Mouse (Mus musculus): Measurements from ENCODE around the gene Adcyap1r1.

Adcyap1r1 gene

DNA sequence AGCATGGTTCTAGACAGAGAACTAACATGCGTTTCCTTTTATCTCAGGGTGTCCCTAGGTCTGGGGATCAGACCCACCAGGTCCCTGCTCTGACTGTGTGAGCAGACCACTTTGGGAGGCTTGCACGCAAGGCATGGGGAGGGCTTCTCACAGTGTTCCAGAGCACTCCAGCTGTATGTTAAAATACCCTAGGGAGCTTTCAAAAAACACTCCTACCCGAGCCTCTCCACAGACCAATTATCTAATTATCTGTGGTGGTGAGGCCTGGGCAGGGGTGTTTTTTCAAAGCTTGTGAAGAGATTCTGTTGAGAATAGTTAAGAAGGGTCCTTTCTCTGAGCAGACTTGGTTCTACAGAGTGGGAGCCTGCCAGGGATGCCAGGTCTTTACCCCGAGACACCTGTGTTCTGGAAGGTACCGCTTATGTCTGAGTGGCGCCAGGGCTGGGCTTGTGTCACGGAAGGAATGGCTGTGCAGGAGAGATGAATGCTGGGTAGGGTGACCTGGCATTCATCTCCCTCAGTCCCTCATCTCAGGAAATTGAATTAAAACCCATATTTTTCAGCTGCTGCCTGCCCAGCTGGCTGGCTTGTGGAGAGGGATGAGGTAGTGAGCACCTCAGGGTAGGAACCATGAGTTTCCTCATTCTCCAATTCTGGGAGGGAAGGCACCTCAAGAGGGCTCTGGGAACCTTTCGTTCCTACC is 2.7 kb upstream of the Adcyap1r1 start:
- no peak for ATAC-seq (ENCODE audit: low TSS enrichment)

DNA sequence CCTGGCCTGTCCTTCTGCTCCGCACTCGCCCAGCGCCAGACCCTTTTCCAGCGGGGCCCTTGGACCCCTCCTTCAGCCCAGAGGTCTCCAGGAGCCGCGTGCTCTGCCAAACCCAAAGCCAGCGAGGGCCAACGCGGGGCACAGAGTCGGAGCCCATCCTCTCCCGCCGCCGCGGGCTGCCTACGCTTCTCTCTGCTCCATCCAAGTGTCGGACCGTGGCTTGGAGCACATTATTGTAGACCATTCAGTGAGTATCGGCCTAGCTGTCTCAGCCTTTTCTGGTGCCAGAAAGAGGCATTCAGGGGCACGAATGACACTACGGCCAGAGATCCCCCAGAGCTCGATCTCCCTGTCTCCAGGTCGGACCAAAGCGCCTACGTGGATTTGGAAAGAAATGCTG is 603 bp downstream of the Adcyap1r1 start:
- peak; percentile 21 for ATAC-seq (ENCODE audit: low TSS enrichment)

GRCm38 (mm10) chr6:55453548-55453947 is 1.8 kb downstream of the Adcyap1r1 start:
- no peak for ATAC-seq (ENCODE audit: low TSS enrichment)

- no peak for ATAC-seq (ENCODE audit: low TSS enrichment)
These were observed 3.9 kb downstream of the Adcyap1r1 start for GRCm38 (mm10) chr6:55455641-55456040.

DNA sequence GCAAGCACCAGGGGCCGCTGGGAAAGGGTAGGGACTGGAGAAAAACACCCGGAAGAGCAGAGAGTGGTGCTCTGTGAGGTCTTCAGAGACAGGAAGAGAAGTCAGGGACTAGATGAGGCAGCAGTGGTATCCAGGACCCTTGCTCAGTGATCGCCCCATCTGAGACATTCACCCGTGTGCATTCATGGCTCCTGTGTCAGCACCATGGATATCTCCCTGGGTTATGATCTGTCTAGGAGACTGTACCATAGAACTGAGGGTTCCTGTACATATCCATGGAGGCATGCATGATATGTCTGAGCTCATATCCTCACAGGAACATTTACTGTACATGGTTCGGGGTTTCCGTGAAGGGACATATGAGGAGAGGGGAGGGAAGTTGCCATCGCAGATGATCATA is 5.9 kb downstream of the Adcyap1r1 start:
- no peak for ATAC-seq (ENCODE audit: low TSS enrichment)

GRCm38 (mm10) chr6:55458156-55458555 is 6.4 kb downstream of the Adcyap1r1 start:
- ATAC-seq (ENCODE audit: low TSS enrichment): no peak

- ATAC-seq (ENCODE audit: low TSS enrichment): no peak
These were observed 8.0 kb downstream of the Adcyap1r1 start for GRCm38 (mm10) chr6:55459545-55460397.

- ATAC-seq (ENCODE audit: low TSS enrichment): no peak
These were observed 9.4 kb downstream of the Adcyap1r1 start for GRCm38 (mm10) chr6:55461141-55461540.

DNA sequence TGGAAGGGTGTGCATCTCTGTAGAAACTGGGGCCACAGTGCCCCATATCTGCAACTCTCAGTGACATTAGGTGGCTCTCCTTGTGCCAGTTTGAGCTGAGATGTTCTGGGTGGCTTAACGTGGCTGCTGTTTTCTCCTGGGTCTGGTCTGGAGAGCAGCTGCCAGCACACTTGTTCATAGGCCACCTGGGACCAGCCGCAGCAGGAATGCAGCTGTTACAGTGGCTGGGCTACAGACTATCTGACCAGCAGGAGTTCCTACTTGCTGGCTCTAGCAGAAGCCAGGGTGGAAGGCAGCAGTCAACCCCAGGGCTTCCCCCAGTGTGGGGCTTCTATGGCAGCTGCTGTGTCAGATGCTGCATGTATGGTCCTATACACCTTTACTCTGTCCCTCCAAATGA is 9.9 kb downstream of the Adcyap1r1 start:
- ATAC-seq (ENCODE audit: low TSS enrichment): no peak

GRCm38 (mm10) chr6:55462394-55462793 is 10.6 kb downstream of the Adcyap1r1 start:
- ATAC-seq (ENCODE audit: low TSS enrichment): peak; percentile 57

- ATAC-seq (ENCODE audit: low TSS enrichment): no peak
These were observed 12.2 kb downstream of the Adcyap1r1 start for GRCm38 (mm10) chr6:55463966-55464365.

DNA sequence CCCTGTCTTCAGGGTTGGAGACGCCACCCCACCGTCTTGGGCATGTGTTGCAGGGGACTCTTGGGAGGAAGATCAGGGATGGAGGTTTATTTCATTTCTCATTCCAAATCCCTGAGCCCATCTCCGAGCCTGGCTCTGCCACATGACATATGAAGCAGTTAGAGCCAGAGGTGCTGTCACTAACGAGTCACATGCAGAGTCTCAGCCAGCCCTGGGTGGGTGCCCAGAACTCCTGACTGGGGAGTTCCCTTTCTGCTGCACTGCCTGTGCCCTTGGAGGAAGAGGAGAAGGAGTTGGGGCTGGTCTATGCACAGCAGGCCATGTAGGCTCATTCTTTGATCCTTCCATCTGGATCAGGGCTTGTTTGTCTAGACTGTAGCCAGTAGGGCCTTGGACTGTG is 13.5 kb downstream of the Adcyap1r1 start:
- ATAC-seq (ENCODE audit: low TSS enrichment): no peak

DNA sequence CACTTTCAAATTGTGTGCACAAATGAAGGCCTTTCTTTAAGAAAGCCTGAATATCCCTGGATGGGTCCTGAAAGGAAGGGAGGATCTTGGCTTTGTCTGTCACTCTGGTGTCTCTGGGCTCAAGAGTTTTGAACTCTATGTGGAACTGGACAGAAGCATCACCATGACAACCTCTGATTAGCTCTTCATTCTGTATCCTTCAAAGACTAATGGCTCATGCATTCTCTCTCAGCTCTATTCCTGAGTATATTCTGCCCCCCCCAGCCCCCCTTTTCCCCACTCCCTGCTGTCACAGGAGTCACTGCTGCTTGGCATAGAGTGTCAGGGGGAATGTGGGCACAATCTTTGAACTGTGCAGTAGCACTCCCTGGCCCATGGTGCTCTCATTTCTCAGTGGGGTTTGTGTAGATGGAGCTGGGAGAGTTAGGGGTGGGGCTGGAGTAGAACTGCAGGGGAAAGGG is 14.6 kb downstream of the Adcyap1r1 start:
- no peak for ATAC-seq (ENCODE audit: low TSS enrichment)

GRCm38 (mm10) chr6:55470691-55471090 is 18.9 kb downstream of the Adcyap1r1 start:
- ATAC-seq (ENCODE audit: low TSS enrichment): no peak

DNA sequence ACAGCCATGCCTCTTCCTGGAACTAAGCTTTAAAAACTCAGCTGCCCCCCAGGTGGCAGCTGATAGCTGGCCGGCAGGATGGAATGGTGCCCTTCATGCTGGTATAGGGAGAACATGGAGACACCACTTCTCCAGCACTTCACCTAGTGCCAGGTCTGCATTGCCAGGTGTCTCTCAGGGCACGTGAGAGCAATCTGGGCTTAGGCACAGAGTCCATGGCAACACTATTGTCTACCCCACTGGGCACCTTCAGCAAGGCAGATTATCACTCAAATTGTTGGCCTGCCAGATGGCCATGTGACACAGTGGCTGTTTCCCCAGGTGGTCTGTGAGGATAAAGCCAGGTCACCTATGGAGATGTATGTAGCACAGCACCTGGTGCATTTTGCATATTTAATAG is 20.6 kb downstream of the Adcyap1r1 start:
- ATAC-seq (ENCODE audit: low TSS enrichment): no peak

GRCm38 (mm10) chr6:55480988-55481387 is 29.2 kb downstream of the Adcyap1r1 start:
- no peak for ATAC-seq (ENCODE audit: low TSS enrichment)

DNA sequence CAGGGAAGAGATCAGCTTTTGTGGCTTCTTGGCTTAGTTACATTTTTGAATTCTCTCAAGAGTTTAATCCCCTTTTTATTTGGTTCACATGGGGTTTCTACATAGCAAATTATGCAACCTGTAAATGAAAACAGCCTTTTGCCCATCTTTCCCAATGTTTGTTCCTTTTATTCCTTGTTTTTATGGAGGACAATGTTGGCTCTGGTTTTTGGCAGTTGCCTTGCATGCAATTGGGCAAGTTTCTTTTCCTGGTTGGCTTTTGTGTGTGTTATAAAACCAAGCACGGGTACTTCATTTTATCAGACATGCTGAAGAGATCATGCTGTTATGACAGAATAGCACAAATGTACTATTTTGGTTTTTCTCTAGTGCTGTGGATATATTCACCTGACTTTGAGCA is 30.7 kb downstream of the Adcyap1r1 start:
- peak; percentile 4; the same call in 1 of the 2 replicates for ATAC-seq (ENCODE audit: low TSS enrichment)

GRCm38 (mm10) chr6:55483360-55483759 is 31.6 kb downstream of the Adcyap1r1 start:
- peak; percentile 50 for ATAC-seq (ENCODE audit: low TSS enrichment)

DNA sequence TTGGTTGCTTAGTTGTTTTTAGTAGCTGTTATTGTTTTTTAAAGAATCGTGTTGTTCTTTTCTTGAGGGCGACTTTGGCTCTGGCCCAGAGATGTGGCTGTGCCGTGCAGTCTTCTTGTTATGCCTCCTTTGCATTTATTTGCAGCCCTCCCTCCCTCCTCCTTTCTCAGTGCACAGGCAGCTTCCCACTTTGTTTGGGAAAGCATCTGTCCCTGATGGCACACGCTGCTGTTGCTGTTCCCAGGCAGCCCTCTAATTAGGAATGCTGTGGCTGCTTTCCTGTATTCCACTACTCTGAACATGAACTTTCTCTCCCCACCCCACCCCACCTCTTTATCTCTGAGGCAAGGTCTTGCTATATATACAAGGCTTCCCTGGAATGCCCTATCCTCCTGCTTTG is 32.4 kb downstream of the Adcyap1r1 start:
- ATAC-seq (ENCODE audit: low TSS enrichment): peak; percentile 76

DNA sequence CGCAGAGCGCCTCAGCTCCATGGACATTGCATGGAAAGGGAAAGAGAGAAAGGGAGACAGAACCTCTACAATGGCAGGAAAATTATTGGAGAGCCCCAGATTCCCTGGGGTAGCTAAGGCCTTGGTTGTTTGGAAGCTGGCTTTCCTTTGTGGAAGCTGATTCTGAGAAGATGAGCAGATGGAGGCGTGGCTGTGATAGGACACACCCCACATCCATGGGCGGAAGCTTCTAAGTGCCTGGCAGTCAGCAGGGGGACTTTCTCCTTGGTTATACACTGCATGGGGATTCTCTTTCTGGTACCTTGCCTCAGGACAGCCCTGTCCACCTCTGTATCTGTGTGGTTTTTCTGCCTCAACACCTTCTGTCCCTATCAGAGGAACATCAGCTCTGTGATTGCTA is 33.4 kb downstream of the Adcyap1r1 start:
- ATAC-seq (ENCODE audit: low TSS enrichment): no peak

DNA sequence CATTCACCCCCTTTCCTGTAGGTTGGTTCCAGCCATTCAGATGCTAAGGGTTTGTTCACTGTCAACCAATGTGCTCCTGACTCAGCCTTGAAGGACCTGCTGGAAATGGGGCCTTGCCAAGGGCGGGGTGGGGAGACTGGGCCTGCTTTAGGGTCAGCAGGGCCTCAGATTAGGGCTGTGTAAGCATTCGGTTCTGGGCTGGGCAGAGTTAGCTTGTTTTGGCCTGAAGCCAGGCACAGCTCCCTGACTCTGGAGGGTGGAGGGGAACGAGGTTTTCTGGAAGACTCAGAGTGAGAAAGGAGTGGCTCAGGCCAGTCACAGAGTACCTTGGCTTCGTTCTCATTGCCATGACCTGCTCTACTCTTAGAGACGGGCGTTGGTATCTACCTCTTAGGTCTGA is 35.9 kb downstream of the Adcyap1r1 start:
- no peak for ATAC-seq (ENCODE audit: low TSS enrichment)

DNA sequence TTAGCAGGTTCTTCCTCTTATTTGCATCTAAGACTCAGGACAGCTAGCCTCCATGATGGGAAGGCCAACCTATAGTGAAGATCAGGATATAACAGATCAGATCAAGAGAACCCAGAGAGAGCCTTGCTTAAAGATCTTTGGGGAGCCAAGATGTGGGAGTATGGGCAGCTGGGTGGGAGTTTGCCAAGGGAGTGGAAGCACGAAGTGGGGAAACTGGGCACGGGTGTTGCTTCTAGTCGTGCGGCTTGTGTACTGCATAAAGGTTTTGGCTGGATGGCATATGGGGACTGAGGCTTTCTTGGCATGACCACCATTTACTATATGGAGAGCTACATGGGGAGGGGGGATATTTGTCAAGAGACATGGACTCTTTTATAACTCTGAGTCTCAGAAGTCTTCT is 44.4 kb downstream of the Adcyap1r1 start:
- ATAC-seq (ENCODE audit: low TSS enrichment): peak; percentile 56

GRCm38 (mm10) chr6:55498753-55499152 is 47.0 kb downstream of the Adcyap1r1 start:
- ATAC-seq (ENCODE audit: low TSS enrichment): no peak
